Mouse (Mus musculus) lung, adult 2 months (tissue): ENCODE measurements around the gene Tmem132e.

Experiments
- CTCF ChIP-seq: fragments of 200-500 bp; IDR thresholded peaks from 2 replicates; pipeline ENCODE4 v1.5.1; 2011; ENCODE audit warnings: mild to moderate bottlenecking, low read length, control low read depth; ENCODE audit not compliant: insufficient read depth
- POLR2A ChIP-seq: fragments of 200-500 bp; IDR thresholded peaks from 2 replicates; pipeline ENCODE4 v1.6.1; 2011; ENCODE audit warnings: low read depth, mild to moderate bottlenecking, control low read depth, low read length, borderline replicate concordance; ENCODE audit errors: extremely low read depth

DNA sequence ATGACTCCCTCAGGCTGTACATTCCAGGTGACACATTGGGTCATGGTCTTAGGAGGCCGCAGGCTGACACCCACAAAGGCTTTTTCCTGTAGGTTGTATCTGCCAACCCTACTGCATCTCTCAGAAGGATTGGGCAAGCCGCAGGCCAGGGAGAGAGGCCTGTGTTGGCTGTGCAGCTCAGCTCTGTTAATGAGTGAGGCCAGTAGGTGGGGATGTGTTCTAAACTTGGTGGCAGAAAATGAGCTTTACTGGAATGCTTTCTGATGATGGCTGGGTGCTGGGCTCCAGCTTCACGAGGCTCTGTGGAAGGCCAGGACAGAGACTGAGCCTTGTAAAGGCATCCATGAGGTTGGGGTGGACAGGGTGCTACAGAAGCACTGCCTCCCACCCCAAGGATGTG, 3.6 kb downstream of the Tmem132e start:
- TF ChIP-seq CTCF (no peak), POLR2A (no peak)
